Mouse (Mus musculus): Measurements from ENCODE around the gene Serpinb5. TPM values are rescaled to one million over a fixed set of nuclear protein-coding genes. Genes with fewer than 3 reads are reported as not detected.
A peak's percentile ranks its signal among the peaks of the same experiment; 100 is the strongest.
"Not testable (repeated sequence)": the region's sequence is repeated elsewhere in the genome, so short reads cannot be mapped to it uniquely, and the experiment has no call there.

The Serpinb5 gene
- under 1 TPM in 1 of 2 experiments, not detected in 1; 0.07 TPM for total RNA-seq (2021)
- long read RNA-seq, experiment 1 = 0 reads
- long read RNA-seq, experiment 2 = 0 reads

DNA sequence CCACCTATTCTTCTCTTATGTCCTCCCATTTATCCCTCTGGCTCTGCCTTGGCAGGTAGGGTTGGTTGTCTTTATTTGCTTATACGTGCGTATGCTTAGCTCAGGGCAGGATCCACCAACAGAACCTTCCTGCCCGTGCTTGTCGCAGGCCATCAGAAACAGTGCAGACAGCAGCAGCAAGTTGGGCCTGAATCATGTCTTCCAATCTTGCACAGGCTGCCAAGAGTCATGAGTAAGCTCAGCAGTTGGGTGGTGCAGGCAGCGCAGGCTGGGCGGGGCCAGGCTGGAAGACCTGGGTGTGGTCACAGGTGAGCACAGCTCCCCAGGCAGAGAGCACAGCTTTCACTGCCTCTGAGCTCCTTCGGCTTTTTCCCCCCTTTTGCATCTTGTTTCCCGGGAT lies at the start of gene Serpinb5:
TSS of gene Serpinb5 (plus strand) at position 327 of the 400 bp plus-strand sequence.
- DNase-seq = no peak
- intact Hi-C loops (cut with DNase I) = no loop called here

DNA sequence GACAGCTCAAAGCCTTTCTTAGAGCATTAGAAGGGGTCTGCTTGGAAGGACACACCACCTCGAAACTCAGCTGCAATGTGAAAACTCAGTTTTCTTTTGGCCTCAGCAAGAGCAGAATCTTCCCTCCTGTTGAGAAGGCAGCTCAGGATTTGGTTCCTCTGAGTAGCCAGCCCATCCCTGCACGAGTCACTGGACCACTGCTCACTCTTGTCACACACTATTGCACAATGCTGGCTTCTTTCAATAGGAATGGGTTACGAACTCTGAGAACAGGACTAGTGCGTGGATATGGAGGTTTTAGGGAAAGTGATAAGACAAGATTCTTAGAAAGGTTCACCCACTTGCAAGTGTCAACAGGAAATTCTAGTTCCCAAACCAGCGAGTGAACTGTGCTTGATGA lies 46.1 kb upstream of the Serpinb5 start:
- DNase-seq = no peak
- intact Hi-C loops (cut with DNase I) = loop anchor here (5.0 to 10.0 kb wide), 4 partner anchors 98 to 743 kb away; no protein-coding TSS in a partner anchor

DNA sequence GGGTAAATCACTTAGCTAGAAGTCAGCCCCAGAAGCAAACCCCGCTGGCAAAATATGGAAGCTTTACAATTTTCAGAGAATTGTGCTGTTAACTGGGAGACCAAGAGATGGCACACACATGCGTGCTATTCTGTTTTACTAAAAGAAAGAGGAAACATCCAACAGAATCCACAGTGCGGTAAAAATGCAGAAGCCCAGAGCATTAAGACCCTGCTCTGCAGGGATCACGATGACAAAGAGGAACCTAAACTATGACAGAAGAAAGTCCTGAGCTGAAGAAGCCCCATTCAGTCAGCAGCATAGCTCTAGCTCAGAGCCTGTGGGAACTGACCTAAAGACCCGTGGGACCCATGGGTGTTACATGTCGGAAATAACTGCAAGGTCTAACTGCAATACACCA lies 45.7 kb upstream of the Serpinb5 start:
- intact Hi-C loops (cut with DNase I) = loop anchor here (5.0 to 10.0 kb wide), 4 partner anchors 98 to 743 kb away; no protein-coding TSS in a partner anchor
- no peak for DNase-seq

DNA sequence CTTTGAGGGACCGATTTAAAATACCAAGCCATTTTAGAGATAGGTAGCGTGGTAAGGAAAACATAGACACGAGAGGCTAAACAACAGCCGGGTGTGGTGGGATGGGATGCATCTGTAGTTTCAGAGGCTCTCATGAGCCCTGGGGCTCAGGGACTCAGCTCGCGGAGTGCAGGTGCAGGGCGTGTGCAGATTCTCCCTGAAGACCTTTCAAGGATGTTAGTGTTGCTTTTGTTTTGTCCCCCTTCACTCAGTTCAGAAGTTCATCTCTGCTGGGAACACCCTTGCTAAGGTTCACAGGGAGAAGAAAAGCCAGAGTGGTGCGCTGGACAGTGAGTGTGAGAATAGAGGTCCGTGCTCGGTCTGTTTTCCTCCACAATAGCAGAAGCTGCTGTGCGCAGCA lies 44.2 kb upstream of the Serpinb5 start:
- intact Hi-C loops (cut with DNase I) = loop anchor here (2.0 to 10.0 kb wide), 5 partner anchors 99 to 744 kb away; no protein-coding TSS in a partner anchor
- DNase-seq = no peak

DNA sequence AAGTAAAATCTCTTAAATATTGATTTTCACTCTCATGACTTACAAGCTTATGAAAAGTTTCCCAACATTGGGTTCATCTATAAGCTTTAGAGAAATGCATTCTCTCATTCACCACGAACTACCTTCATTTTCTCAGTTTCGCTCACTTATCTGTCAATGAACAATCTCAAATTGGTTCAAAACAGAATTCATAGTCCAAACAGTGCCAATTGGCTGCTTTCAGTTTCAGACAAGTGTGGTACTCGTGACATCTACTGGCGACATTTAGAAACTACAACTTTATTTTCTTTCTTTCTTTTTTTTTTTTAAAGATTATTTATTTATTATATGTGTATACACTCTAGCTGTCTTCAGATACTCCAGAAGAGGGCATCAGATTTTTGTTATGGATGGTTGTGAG lies 42.6 kb upstream of the Serpinb5 start:
- peak in 1 of 2 experiments; percentile 12 for DNase-seq
- intact Hi-C loops (cut with DNase I) = loop anchor here (5.0 to 10.0 kb wide), 4 partner anchors 101 to 746 kb away; no protein-coding TSS in a partner anchor

DNA sequence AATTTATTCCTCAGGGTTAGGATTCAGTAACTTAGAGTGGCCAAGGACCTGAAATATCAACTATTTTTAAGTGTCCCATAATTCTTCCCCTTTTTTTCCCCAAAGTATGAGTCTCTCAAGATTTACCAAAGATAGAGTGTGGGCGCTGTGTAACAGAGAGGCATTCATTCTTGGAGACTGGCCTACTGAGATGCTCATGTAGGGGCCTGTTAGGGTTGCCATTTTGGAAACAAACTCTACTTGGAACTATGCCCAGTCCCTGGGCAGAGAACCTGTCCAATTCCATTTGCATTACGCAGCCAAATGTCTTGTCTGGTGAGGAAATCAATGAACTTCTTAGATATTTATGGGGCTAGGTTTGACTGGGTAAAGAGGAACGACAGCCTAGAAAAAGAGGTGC lies 38.7 kb upstream of the Serpinb5 start:
- no peak for DNase-seq
- intact Hi-C loops (cut with DNase I) = no loop called here

DNA sequence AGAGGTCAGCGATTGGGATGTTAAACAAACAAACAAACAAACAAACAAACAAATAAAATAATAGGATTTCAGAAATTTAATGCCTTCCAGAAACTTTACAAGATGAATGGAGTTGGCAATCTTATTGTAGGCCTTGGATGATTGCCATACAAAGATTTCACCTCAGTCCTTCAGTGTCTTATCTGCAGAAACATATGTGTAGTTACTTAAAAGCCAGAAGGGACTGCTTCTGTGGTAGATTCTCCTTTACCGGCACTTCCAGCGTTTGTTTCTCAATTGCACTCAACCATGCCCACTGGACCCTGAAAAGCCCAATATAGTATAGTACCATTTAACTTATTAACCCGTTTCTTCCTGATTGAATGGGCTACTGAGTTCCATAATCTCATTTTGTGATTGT lies 32.2 kb upstream of the Serpinb5 start:
- no peak for DNase-seq
- intact Hi-C loops (cut with DNase I) = no loop called here

DNA sequence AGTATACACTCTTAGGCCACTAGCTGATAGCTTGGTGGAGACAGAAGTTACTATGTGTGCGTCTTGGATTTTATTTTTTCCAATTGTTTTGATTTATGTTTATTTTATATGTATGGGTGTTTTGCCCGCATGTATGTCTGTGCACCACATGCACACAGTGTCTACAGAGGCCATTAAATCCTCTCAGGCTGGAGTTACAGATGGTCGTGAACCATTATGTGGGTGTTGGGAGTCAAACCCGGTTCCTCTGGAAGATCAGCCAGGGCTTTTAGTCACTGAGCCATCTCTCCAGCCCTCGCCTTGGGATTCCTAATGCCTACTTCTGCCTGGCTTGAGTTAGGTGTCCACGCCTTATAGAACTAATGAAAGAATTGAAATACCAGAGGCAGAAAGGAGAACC lies 4.6 kb downstream of the Serpinb5 start:
- no peak for DNase-seq
- intact Hi-C loops (cut with DNase I) = no loop called here

DNA sequence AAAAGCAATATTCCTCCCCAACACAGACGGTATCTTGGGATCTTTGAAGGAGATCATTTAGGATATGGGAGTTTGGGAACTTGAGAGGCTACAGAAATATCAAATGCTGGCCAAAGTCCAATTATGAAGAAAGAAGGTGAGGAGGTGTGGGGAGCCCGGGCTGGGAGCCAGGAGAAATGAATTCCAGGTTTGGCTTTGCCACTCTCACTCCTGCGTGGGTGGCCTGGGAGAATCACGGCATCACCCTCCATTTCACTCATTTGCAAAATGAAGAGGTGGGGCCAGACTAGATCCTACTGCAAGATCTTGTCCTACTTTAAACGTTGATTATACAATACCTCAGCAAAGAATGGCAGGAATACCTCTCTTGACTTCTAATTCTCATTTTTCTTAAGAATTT lies 5.1 kb downstream of the Serpinb5 start:
- intact Hi-C loops (cut with DNase I) = no loop called here
- no peak for DNase-seq

DNA sequence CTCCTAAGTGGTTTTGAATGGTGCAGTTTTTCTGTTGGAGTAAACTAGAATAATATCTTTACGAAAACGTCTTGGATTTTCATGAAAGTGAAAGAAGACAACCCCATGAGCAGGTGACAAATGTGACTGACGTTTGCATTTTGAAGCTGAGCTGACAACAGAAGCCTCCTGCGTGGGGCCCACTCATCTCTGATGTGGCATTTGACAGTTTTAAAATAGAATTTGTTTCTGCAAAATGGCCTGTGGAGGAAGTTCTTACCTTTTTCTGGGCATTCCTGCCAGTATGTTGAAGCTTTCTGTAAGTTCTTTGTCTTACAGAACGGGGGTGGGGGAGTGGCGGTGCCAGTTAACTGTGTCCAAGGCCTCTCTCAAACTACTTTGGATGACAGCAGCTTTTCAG lies 5.8 kb downstream of the Serpinb5 start:
- intact Hi-C loops (cut with DNase I) = no loop called here
- DNase-seq = no peak

DNA sequence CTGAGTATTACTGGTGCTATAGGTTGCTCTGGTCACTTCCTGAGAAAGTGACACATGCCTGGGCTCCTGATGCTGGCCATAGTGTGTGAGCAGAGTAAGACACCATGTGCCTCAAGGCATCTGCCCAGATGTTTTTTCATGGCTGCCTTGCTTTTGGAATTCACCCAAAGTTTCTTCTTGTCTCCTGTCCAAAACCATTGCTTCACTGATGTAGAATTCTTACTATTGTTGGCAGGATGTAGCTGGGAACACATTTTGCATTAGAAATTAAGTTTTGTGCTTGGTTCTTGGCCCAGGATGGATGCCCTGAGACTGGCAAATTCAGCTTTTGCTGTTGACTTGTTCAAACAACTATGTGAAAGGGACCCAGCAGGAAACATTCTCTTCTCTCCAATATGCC lies 9.0 kb downstream of the Serpinb5 start:
- intact Hi-C loops (cut with DNase I) = no loop called here
- peak in 1 of 2 experiments; percentile 9 for DNase-seq

DNA sequence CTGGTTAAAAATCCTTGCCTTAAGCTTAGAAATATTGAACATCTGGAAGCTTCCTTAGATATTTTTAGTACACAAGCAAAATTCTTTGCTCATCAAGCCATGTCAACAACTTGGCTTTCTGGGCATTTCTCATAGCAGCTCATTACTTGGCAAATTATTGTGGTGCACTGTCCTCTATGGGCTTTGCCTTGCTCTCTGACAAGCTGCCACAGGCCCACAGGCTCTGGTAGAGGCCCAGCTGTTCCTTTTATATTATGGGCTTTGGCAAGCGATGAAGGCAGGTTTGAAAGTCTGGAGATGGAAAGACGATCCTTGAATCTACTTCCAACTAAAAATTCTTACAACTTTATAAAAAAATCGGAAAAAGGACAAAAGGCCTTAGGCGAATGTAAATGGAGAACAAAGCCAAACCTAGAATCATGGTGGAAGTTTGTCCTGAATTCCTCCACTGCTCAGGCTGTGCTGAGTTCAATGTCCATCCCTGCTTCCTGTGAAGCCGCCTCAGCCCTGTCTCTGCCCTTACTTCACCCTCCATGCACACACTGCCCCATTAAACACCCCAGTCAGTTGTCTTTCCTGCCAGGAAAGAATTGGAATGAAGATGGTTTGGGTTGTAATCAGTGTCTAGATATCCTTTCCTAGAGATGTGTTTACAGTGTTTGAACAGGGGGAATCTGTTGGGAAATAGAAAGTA lies 14.4 kb downstream of the Serpinb5 start:
- no peak for DNase-seq
- intact Hi-C loops (cut with DNase I) = no loop called here

DNA sequence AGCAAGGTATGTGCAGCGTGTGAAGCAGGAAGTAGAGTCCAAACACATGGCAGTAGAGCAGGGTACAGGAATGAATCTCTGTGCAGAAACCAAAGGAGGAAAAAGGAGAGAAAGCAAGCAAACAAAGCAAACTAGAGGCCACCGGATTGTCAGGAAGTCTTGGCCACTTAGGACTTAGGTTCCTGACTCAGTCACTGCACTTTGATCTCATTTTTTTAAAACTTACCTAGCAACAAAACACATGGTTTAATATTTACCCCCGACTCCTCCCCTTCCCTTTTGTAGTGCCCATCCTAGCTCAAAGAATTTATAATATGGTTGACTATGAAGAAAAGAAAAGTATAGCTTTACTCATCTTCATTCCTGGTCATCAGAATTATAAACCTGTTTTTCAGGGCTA lies 15.2 kb downstream of the Serpinb5 start:
- DNase-seq = no peak
- intact Hi-C loops (cut with DNase I) = no loop called here

DNA sequence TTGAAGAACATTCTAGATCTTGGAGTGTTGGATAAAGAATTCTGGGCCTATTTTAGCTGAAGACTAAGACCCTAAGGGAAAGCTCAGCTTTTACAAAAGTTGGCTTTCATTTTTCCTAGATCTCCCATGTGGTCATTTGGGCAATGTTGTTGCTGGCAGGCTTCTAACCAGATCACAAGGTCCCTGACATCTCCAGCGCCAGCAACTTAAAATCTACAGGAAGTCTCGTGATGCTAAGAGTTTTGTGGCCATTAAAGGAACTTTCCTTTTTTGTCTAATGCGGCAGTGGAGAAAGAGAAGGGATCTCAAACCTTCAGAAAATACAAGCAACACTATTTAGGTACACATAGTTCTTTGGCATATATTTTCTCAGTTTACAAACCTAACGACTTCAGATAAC lies 21.8 kb downstream of the Serpinb5 start:
- no peak for DNase-seq
- intact Hi-C loops (cut with DNase I) = no loop called here

DNA sequence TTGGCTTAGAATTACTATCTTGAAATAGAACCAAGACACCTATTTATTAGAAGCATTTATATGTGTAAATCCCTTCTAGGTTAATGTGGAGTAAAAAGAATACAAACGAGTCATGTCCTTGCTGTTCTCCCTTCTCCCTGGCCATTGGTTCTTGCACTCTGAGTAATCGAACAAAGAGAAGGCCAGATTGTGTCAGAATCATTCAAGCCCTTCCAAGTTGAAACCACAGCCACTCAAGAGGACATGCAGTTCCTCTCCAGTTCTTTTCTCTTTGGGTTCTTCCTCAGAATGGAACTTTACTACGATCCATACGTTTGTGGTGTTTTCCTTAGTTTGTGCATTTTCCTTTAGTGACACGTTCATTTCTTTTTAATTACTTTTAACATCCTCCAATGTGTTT lies 22.4 kb downstream of the Serpinb5 start:
- intact Hi-C loops (cut with DNase I) = no loop called here
- no peak for DNase-seq

DNA sequence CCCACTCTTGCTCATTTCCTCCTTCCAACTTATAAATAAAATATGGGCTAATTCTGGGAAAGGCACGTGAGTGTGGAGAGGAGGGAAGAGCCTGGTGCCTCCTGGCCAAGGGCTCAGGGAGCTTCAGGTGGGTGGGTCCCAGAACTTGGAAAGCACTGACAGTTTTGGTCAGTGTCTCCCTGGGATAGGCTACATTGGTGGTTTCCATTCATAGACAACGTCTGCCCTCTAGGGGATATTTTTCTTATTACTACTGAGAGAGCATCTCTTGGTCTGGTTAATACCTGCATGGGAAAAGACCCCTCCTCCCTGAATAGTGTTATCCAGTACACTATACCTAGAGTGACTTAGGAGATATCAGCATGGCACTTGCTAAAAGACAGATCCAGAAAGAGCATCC lies 22.8 kb downstream of the Serpinb5 start:
- peak in 1 of 2 experiments; percentile 6 for DNase-seq
- intact Hi-C loops (cut with DNase I) = no loop called here

DNA sequence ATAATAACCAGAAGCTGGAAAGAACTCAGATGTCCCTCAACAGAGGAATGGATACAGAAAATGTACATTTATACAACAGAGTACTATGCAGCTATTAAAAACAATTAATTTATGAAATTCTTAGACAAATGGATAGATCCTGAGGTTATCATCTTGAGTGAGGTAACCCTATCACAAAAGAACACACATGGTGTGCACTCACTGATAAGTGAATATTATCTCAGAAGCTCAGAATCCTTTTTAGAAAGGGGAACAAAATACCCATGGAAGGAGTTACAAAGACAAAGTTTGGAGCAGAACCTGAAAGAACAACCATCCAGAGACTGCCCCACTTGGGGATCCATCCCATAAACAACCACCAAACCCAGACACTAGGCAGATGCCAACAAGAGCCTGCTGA lies 34.2 kb downstream of the Serpinb5 start:
- DNase-seq; intact Hi-C loops (cut with DNase I): not testable (repeated sequence)

DNA sequence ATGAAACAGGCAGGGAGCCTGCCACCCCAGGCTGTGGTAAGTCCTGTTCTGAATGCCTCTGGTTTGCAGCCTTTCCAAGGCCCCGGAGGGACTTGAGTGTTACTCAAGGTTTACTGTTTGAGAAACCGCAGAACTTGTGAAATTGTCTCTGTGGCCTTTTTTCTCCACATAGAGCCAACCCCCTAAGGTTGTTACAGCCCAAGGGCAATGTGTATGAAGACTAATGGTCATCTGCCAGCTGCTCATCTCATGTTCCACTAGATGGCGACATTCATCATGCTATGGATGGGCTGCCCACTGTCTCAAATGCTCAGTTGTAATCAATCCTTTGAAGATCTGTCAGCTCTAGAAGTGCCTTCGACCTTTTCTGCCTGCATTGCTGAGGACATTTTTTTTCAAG lies 40.4 kb downstream of the Serpinb5 start:
- intact Hi-C loops (cut with DNase I) = loop anchor here (5.0 kb wide), 1 partner anchor 581 kb away; no protein-coding TSS in a partner anchor
- peak; percentile 6 to 18 for DNase-seq

DNA sequence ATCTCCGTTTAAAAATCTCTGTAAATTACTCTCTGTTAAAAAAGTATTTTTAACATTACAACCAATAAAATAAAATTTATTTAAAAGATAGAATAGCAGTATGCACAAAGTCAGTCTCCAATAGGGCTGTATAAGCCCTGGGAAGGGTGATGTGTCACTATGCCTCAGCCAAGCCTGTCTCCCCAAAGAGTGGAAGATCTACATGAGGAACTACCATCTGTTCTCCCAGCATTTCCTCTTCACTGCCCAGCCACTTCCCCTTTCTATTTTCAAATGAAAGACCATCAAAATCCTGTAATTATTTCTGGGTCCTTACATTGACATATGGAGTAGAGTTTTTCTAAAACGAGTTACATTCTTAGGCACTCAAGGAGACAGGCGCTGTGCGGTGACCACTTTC lies 71.0 kb downstream of the Serpinb5 start:
- no peak for DNase-seq

More for the DNA sequence above, 71.0 kb downstream of the Serpinb5 start:
- intact Hi-C loops (cut with DNase I) = no loop called here
